Mouse (Mus musculus) forebrain, embryonic 14.5 days (tissue): ENCODE measurements around the gene Olfr146. TPM values are rescaled to one million over a fixed set of nuclear protein-coding genes. Genes with fewer than 3 reads are reported as not detected.

Experiments used
- ATAC-seq: fragments of 200-750 bp; cut with Nextera tagmentation; 2 replicates; pipeline ENCODE4 v1.8.0; 2017; ENCODE audit warnings: mild to moderate bottlenecking, moderate library complexity
- DNase-seq: peaks from one replicate; pipeline ENCODE4 v3.0.0-alpha.2; 2015; ENCODE audit warnings: low spot score
- H3K27ac ChIP-seq: fragments of 300-500 bp; sonication (generic); 2 replicates; pipeline ENCODE4 v1.5.1; 2014; ENCODE audit warnings: low read depth, mild to moderate bottlenecking, control low read depth, low read length, moderate library complexity
- H3K27me3 ChIP-seq: fragments of 300-500 bp; sonication (generic); replicated peaks from 2 replicates; pipeline ENCODE4 v1.6.1; 2014; ENCODE audit warnings: low read length, control low read depth, mixed read lengths; ENCODE audit not compliant: control insufficient read depth, insufficient read depth
- H3K36me3 ChIP-seq: fragments of 300-500 bp; sonication (generic); 2 replicates; pipeline ENCODE4 v1.6.1; 2014; ENCODE audit warnings: low read length, control low read depth; ENCODE audit not compliant: control insufficient read depth, insufficient read depth
- H3K4me1 ChIP-seq: fragments of 300-500 bp; sonication (generic); 2 replicates; pipeline ENCODE4 v1.6.1; 2014; ENCODE audit warnings: antibody characterized with exemption, low read length, control low read depth; ENCODE audit not compliant: control insufficient read depth, insufficient read depth
- H3K4me2 ChIP-seq: fragments of 300-500 bp; sonication (generic); 2 replicates; pipeline ENCODE4 v1.6.1; 2014; ENCODE audit warnings: mild to moderate bottlenecking, control low read depth, low read length
- H3K4me3 ChIP-seq: fragments of 300-500 bp; sonication (generic); 2 replicates; pipeline ENCODE4 v1.5.1; 2014; ENCODE audit warnings: low read depth, low read length, control low read depth
- H3K9ac ChIP-seq: fragments of 300-500 bp; sonication (generic); 2 replicates; pipeline ENCODE4 v1.6.1; 2014; ENCODE audit warnings: mild to moderate bottlenecking, low read length, control low read depth, moderate library complexity
- H3K9me3 ChIP-seq: fragments of 300-500 bp; sonication (generic); replicated peaks from 2 replicates; pipeline ENCODE4 v1.6.1; 2016; ENCODE audit warnings: low read length, control low read depth, mixed read lengths; ENCODE audit not compliant: control insufficient read depth
- WGBS: fragments of 180-500 bp; shearing (Covaris S2); extraction: QIAGEN DNeasy Blood & Tissue Kit; methylation state at CpG from one replicate; pipeline ENCODE4 v1.1.7; 2014; 5-methylcytosine and 5-hydroxymethylcytosine counted together
- microRNA-seq: library from miRNA; unstranded; fragments of <30 nt; microRNA quantifications from one replicate; pipeline ENCODE4, GENCODE M21; 2016
- polyA plus RNA-seq: library from polyadenylated mRNA; unstranded; fragments of >200 nt; fragmentation: Nextera tagmentation; extraction: Ambion mirVana; gene quantifications from 2 replicates; pipeline ENCODE4 v1.2.1, GENCODE M21; 2014

The Olfr146 gene
- polyA plus RNA-seq = not detected in 2 replicates

DNA sequence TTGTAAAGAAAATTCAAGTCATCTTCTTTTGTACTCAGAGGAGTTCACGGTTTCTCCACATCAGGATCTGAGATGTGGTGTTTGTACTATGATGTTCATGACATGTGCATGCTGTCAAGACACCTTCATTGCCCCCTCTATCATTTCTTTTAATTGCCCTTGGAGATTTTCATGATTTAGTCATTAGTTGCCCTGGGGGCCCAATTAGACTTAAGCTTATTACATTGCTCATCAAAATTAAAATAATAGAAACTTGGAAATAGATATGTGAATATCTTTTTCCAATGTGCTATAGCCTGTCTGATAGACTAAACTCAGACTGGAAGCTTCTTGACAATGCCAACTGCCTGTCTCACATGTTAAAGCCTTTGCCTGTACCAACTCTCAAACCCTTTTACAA, at the start of gene Olfr146:
TSS of gene Olfr146 (minus strand) at position 101 of the 400 bp plus-strand sequence.
- Histone ChIP-seq H3K36me3 (no peaks in the 10 kb centered on the region), H3K27me3 (no peaks in the 10 kb centered on the region), H3K4me3 (no peak within 1 kb of the TSS), H3K4me2 (no peak within 1 kb of the TSS), H3K27ac (no peak within 1 kb of the TSS), H3K9me3 (no peaks in the 10 kb centered on the region), H3K4me1 (no peaks in the 10 kb centered on the region), H3K9ac (no peak within 1 kb of the TSS)
- no peak for DNase-seq
- WGBS = 88% methylated on average over 1 of the region's 1 CpGs
- ATAC-seq = no peak

DNA sequence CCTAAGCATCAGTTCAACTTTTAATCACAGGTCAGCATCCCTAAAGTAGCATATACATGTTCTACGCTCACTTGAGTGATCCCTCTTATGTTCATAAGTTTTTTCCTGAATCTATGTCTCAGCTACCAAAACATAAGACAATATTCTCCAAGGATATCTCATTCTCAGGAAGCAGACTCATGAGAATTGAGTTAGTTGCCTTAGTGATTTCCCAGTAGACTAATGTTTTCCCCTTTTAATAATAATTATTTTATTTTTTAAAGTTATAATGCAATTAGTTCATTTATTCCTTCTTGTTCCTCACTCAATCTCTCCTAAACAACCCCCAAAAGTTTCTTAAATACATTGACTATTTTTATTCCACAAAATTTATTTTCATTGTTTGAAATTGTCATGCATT, 41.7 kb upstream of the Olfr146 start, which contains the start of gene Olfr937:
TSS of gene Olfr937 (minus strand) at position 101 of the 400 bp plus-strand sequence.
- H3K27ac ChIP-seq = no peak within 1 kb of the TSS
- H3K4me2 ChIP-seq = no peak within 1 kb of the TSS
- ATAC-seq = no peak
- no peak within 1 kb of the TSS for H3K9ac ChIP-seq
- H3K27me3 ChIP-seq = no peaks in the 10 kb centered on the region
- no peaks in the 10 kb centered on the region for H3K4me1 ChIP-seq
- no peak within 1 kb of the TSS for H3K4me3 ChIP-seq
- H3K9me3 ChIP-seq = no peaks in the 10 kb centered on the region
- no peak for DNase-seq
- WGBS = 81% methylated on average over 1 of the region's 1 CpGs
- H3K36me3 ChIP-seq = no peaks in the 10 kb centered on the region

DNA sequence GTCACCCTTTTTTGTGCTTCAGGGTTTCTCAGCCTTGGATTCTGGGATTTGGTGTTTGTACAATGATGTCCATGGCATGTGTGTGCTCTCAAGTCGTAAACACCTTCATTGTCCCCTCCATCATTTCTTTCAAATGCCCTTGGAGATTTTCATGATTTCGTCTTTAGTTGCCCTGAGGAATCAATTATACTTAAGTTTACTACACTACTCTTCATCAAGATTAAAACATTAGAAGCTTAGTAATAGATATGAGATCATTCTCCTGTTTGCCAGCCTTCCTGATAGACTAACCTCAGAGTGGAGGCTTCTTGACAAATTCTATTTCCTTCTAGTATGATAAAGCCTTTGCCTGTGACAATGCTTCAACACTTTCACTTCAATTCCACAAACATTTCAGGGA, 23.6 kb downstream of the Olfr146 start, which contains the start of gene Olfr935:
TSS of gene Olfr935 (minus strand) at position 101 of the 400 bp plus-strand sequence.
- Histone ChIP-seq H3K36me3 (no peaks in the 10 kb centered on the region), H3K27me3 (no peaks in the 10 kb centered on the region), H3K4me3 (no peak within 1 kb of the TSS), H3K4me2 (no peak within 1 kb of the TSS), H3K9me3 (no peaks in the 10 kb centered on the region), H3K9ac (no peak within 1 kb of the TSS), H3K4me1 (no peaks in the 10 kb centered on the region), H3K27ac (no peak within 1 kb of the TSS)
- DNase-seq (no peak), ATAC-seq (no peak)
- 77% methylated on average over 2 of the region's 2 CpGs for WGBS

DNA sequence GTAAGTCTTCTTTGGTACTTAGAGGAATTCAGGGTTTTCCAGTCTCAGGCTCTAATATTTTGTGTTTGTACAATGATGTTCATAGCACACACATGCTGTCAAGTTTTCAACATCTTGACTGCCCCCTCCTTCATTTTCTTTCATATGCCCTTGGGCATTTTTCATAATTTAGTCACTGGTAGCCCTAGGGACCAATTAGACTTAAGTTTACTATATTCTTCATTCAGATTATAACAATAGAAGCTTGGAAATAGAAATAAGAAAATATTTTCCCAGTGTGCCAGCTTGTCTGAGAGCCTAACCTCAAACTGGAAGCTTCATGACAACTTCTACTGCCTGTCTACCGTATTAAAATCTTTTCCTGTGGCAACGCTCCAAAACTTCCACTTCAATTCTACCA, 35.0 kb downstream of the Olfr146 start, which contains the start of gene Olfr934:
TSS of gene Olfr934 (minus strand) at position 101 of the 400 bp plus-strand sequence.
- ATAC-seq (no peak), DNase-seq (no peak)
- WGBS = 94% methylated on average over 2 of the region's 2 CpGs
- Histone ChIP-seq H3K4me1 (no peaks in the 10 kb centered on the region), H3K4me3 (no peak within 1 kb of the TSS), H3K9ac (no peak within 1 kb of the TSS), H3K9me3 (no peaks in the 10 kb centered on the region), H3K27ac (no peak within 1 kb of the TSS), H3K36me3 (no peaks in the 10 kb centered on the region), H3K4me2 (no peak within 1 kb of the TSS), H3K27me3 (no peaks in the 10 kb centered on the region)

DNA sequence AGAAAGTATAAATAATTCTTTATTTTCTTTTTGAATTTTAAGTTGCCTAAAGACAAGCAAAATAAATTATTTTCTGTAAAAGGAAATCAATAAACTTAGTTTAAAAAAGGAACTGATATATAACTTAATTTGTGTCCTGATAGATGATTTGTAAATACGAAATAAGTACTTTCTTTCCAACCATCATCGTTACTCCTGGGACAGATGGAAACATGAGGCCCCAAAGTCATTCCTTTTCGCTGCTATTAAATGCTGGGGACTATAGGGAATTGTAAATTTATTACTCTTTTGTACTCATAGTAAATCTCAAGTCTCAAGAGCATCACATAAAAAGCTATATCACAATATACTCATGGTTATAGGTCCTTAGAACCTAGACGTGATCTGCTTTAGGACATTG, 51.2 kb downstream of the Olfr146 start, which contains the start of gene Olfr933:
TSS of gene Olfr933 (plus strand) at position 301 of the 400 bp plus-strand sequence.
- H3K4me1 ChIP-seq = no peaks in the 10 kb centered on the region
- no peaks in the 10 kb centered on the region for H3K27me3 ChIP-seq
- H3K27ac ChIP-seq = no peak within 1 kb of the TSS
- no peaks in the 10 kb centered on the region for H3K9me3 ChIP-seq
- ATAC-seq = no peak
- H3K4me2 ChIP-seq = no peak within 1 kb of the TSS
- no peak within 1 kb of the TSS for H3K9ac ChIP-seq
- 84% methylated on average over 4 of the region's 4 CpGs for WGBS
- H3K36me3 ChIP-seq = no peaks in the 10 kb centered on the region
- no peak for DNase-seq
- no peak within 1 kb of the TSS for H3K4me3 ChIP-seq

Small RNA genes within 50 kb of the gene (microRNA-seq; reads per million reads assigned to microRNA genes)
- not detected for gene Gm25529

Other genes with a start within 250 kb of the Olfr146 start
- gene Olfr922, start 208.8 kb downstream of the Olfr146 start, polyA plus RNA-seq = not detected in 2 replicates
- gene Olfr923, start 196.8 kb downstream of the Olfr146 start, polyA plus RNA-seq = not detected in 2 replicates
- not detected in 2 replicates for gene Olfr924, start 178.9 kb downstream of the Olfr146 start, polyA plus RNA-seq
- not detected in 2 replicates for gene Olfr26, start 168.3 kb downstream of the Olfr146 start, polyA plus RNA-seq
- gene Olfr926, start 146.3 kb downstream of the Olfr146 start, polyA plus RNA-seq = not detected in 2 replicates
- gene Olfr930, start 93.6 kb downstream of the Olfr146 start, polyA plus RNA-seq = not detected in 2 replicates
- not detected in 2 replicates for gene Olfr933, start 51.1 kb downstream of the Olfr146 start, polyA plus RNA-seq
- gene Olfr934, start 35.1 kb downstream of the Olfr146 start, polyA plus RNA-seq = not detected in 2 replicates
- gene Olfr935, start 23.7 kb downstream of the Olfr146 start, polyA plus RNA-seq = not detected in 2 replicates
- not detected in 2 replicates for gene Olfr937, start 41.6 kb upstream of the Olfr146 start, polyA plus RNA-seq
- gene Olfr938, start 55.5 kb upstream of the Olfr146 start, polyA plus RNA-seq = not detected in 2 replicates
- not detected in 2 replicates for gene Olfr27, start 104.8 kb upstream of the Olfr146 start, polyA plus RNA-seq
- gene Olfr943, start 142.9 kb upstream of the Olfr146 start, polyA plus RNA-seq = not detected in 2 replicates
- gene Olfr944, start 178.5 kb upstream of the Olfr146 start, polyA plus RNA-seq = not detected in 2 replicates
- gene Olfr1537, start 226.6 kb upstream of the Olfr146 start, polyA plus RNA-seq = not detected in 2 replicates